Mouse (Mus musculus) intestine, embryonic 16.5 days (tissue): ENCODE measurements around the gene Svs6. TPM values are rescaled to one million over a fixed set of nuclear protein-coding genes. Genes with fewer than 3 reads are reported as not detected.

Source experiments
- microRNA-seq: library from miRNA; unstranded; fragments of <30 nt; microRNA quantifications from one replicate; pipeline ENCODE4, GENCODE M21; 2016
- polyA plus RNA-seq: library from polyadenylated mRNA; unstranded; fragments of >200 nt; fragmentation: Nextera tagmentation; extraction: Ambion mirVana; gene quantifications from 2 replicates; pipeline ENCODE4 v1.2.1, GENCODE M21; 2015

Svs6 gene
- polyA plus RNA-seq, 1 experiment from 2014 or later: not detected

Small RNAs within 50 kb of the gene (microRNA-seq; reads per million reads assigned to microRNA genes)
- not detected for gene Mir7678

Other genes with a start within 250 kb of the Svs6 start
- 18.1 and 18.4 TPM in 2 replicates for gene Stk4, start 246.4 kb upstream of the Svs6 start, polyA plus RNA-seq
- 55.6 and 57.5 TPM in 2 replicates for gene Tomm34, start 245.6 kb upstream of the Svs6 start, polyA plus RNA-seq
- 0.22 and 0.45 TPM in 2 replicates for gene Kcns1, start 145.6 kb upstream of the Svs6 start, polyA plus RNA-seq
- not detected in 2 replicates for gene Wfdc5, start 134.0 kb upstream of the Svs6 start, polyA plus RNA-seq
- gene Wfdc12, start 126.1 kb upstream of the Svs6 start, polyA plus RNA-seq: not detected in 2 replicates
- gene Wfdc15a, start 116.6 kb upstream of the Svs6 start, polyA plus RNA-seq: not detected in 2 replicates
- 19.6 and 23.4 TPM in 2 replicates for gene Wfdc15b, start 95.1 kb upstream of the Svs6 start, polyA plus RNA-seq
- gene Svs2, start 78.3 kb upstream of the Svs6 start, polyA plus RNA-seq: not detected in 2 replicates
- not detected in 2 replicates for gene Svs3b, start 60.1 kb upstream of the Svs6 start, polyA plus RNA-seq
- not detected in 2 replicates for gene Svs4, start 38.3 kb upstream of the Svs6 start, polyA plus RNA-seq
- not detected in 2 replicates for gene Svs3a, start 27.5 kb upstream of the Svs6 start, polyA plus RNA-seq
- gene Svs5, start 16.0 kb downstream of the Svs6 start, polyA plus RNA-seq: not detected in 2 replicates
- gene Slpi, start 72.3 kb downstream of the Svs6 start, polyA plus RNA-seq: 2.3 and 2.7 TPM in 2 replicates
- gene Rbpjl, start 86.4 kb downstream of the Svs6 start, polyA plus RNA-seq: 25.1 and 25.4 TPM in 2 replicates
- 8.3 and 9.0 TPM in 2 replicates for gene Matn4, start 88.4 kb downstream of the Svs6 start, polyA plus RNA-seq
- 130 and 138 TPM in 2 replicates for gene Sdc4, start 127.1 kb downstream of the Svs6 start, polyA plus RNA-seq
- gene Sys1, start 140.2 kb downstream of the Svs6 start, polyA plus RNA-seq: 54.0 and 56.4 TPM in 2 replicates
- gene Gm20458, start 144.2 kb downstream of the Svs6 start, polyA plus RNA-seq: 9.8 and 11.9 TPM in 2 replicates
- not detected in 2 replicates for gene Trp53tg5, start 157.0 kb downstream of the Svs6 start, polyA plus RNA-seq
- gene Dbndd2, start 169.4 kb downstream of the Svs6 start, polyA plus RNA-seq: 16.0 and 16.4 TPM in 2 replicates
- gene Pigt, start 180.8 kb downstream of the Svs6 start, polyA plus RNA-seq: 59.1 and 61.4 TPM in 2 replicates
- gene Wfdc2, start 245.7 kb downstream of the Svs6 start, polyA plus RNA-seq: 36.8 and 42.4 TPM in 2 replicates